Mouse (Mus musculus) embryonic facial prominence, embryonic 13.5 days (tissue): Measurements from ENCODE around the gene Gsc. TPM values are rescaled to one million over a fixed set of nuclear protein-coding genes. Genes with fewer than 3 reads are reported as not detected.
"Not testable (repeated sequence)": the region's sequence is repeated elsewhere in the genome, so short reads cannot be mapped to it uniquely, and the experiment has no call there.

Source experiments
- ATAC-seq: fragments of 200-750 bp; cut with Nextera tagmentation; 2 replicates; pipeline ENCODE4 v1.8.0; 2017; ENCODE audit warnings: low read depth; ENCODE audit not compliant: insufficient number of reproducible peaks, insufficient read depth, low FRiP score, low TSS enrichment
- H3K27ac ChIP-seq: fragments of 300-500 bp; sonication (generic); 2 replicates; pipeline ENCODE4 v1.5.1; 2015; ENCODE audit warnings: moderate library complexity, mild to moderate bottlenecking, inconsistent platforms
- H3K27me3 ChIP-seq: fragments of 300-500 bp; sonication (generic); 2 replicates; pipeline ENCODE4 v1.6.1; 2015; ENCODE audit warnings: mild to moderate bottlenecking, inconsistent platforms
- H3K36me3 ChIP-seq: fragments of 300-500 bp; sonication (generic); 2 replicates; pipeline ENCODE4 v1.6.1; 2015; ENCODE audit warnings: mild to moderate bottlenecking, inconsistent platforms
- H3K4me1 ChIP-seq: fragments of 300-500 bp; sonication (generic); 2 replicates; pipeline ENCODE4 v1.6.1; 2015; ENCODE audit warnings: inconsistent platforms
- H3K4me2 ChIP-seq: fragments of 300-500 bp; sonication (generic); 2 replicates; pipeline ENCODE4 v1.6.1; 2015; ENCODE audit warnings: moderate library complexity, mild to moderate bottlenecking, inconsistent platforms
- H3K4me3 ChIP-seq: fragments of 300-500 bp; sonication (generic); 2 replicates; pipeline ENCODE4 v1.5.1; 2015; ENCODE audit warnings: mild to moderate bottlenecking, inconsistent platforms
- H3K9ac ChIP-seq: fragments of 300-500 bp; sonication (generic); 2 replicates; pipeline ENCODE4 v1.6.1; 2015; ENCODE audit warnings: mild to moderate bottlenecking, inconsistent platforms
- H3K9me3 ChIP-seq: fragments of 300-500 bp; sonication (generic); 2 replicates; pipeline ENCODE4 v1.6.1; 2016; ENCODE audit warnings: inconsistent platforms
- WGBS: fragments of 180-500 bp; shearing (Covaris S2); methylation state at CpG from one replicate; pipeline ENCODE4 v1.1.7; 2015; ENCODE audit warnings: mixed read lengths; 5-methylcytosine and 5-hydroxymethylcytosine counted together
- polyA plus RNA-seq: library from polyadenylated mRNA; unstranded; fragments of >200 nt; fragmentation: Nextera tagmentation; extraction: Ambion mirVana; gene quantifications from 2 replicates; pipeline ENCODE4 v1.2.1, GENCODE M21; 2015

The Gsc gene
- polyA plus RNA-seq, 1 experiment from 2014 or later = 22.0 TPM

GRCm38 (mm10) chr12:104453002-104453401 is 20.1 kb downstream of the Gsc start:
- no peaks in the 10 kb centered on the region for H3K36me3 ChIP-seq
- H3K4me2 ChIP-seq = no peak overlapping the region
- H3K4me1 ChIP-seq = peaks cover 18% of the 10 kb centered on the region
- H3K9me3 ChIP-seq = no peaks in the 10 kb centered on the region
- H3K4me3 ChIP-seq = no peak overlapping the region
- ATAC-seq = no peak
- 39% methylated on average over 1 of the region's 1 CpGs for WGBS
- H3K9ac ChIP-seq = no peak overlapping the region
- H3K27ac ChIP-seq = no peak overlapping the region
- peaks cover 12% of the 10 kb centered on the region for H3K27me3 ChIP-seq

DNA sequence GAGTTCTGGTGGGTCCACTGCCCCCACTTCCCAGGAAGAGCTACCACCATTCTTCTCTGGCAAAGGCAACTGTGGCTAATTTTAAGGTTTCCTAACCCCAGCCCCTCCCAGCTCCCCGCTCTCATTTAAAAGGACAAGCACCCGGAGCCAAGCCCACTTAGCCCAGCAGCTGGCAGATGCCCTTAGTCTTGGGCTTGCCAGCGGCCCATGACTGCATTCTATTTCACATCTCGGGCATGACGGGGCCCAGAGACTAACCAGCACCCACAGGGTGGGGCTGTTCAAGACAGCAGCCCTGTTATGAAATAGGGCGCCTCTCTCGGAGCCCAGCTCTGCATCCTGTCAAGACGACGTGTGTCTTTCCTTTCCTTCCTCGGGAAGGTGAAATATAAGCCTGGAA is 22.9 kb downstream of the Gsc start:
- H3K9me3 ChIP-seq = no peaks in the 10 kb centered on the region
- H3K4me2 ChIP-seq = no peak overlapping the region
- WGBS = 54% methylated on average over 10 of the region's 10 CpGs
- no peak overlapping the region for H3K9ac ChIP-seq
- H3K36me3 ChIP-seq = no peaks in the 10 kb centered on the region
- peaks cover 35% of the 10 kb centered on the region for H3K4me1 ChIP-seq
- peak; percentile 29; the same call in 1 of the 2 replicates for ATAC-seq
- peaks cover 12% of the 10 kb centered on the region for H3K27me3 ChIP-seq
- peak overlapping the region; percentile 34; the same call in 1 of the 2 replicates for H3K27ac ChIP-seq
- H3K4me3 ChIP-seq = no peak overlapping the region

- 26% methylated on average over 13 of the region's 13 CpGs for WGBS
- Histone ChIP-seq H3K4me2 (peak overlapping the region; percentile 3; the same call in 1 of the 2 replicates), H3K36me3 (no peaks in the 10 kb centered on the region), H3K9me3 (no peaks in the 10 kb centered on the region), H3K9ac (no peak overlapping the region), H3K4me3 (no peak overlapping the region), H3K4me1 (peaks cover 35% of the 10 kb centered on the region), H3K27ac (no peak overlapping the region), H3K27me3 (peaks cover 9% of the 10 kb centered on the region)
- ATAC-seq = no peak
These were observed 25.0 kb downstream of the Gsc start for GRCm38 (mm10) chr12:104448099-104448498.

DNA sequence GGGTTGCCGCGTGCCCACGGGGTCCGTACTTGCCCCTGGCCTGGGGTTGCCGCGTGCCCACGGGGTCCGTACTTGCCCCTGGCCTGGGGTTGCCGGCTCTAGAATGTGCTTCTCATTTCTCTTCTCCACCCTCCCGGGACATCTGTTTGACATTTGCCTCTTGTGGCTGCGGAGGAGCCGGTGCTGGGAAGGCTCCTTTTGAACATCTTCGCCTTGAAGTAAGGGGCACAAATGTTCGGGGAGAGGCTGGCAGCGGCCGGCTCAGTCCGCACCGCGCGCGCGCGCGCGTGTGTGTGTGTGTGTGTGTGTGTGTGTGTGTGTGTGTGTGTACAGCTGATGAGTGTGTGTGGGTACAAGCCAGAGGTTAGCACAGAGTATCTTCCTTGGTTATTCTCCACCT is 26.1 kb downstream of the Gsc start:
- peaks cover 31% of the 10 kb centered on the region for H3K4me1 ChIP-seq
- not testable (repeated sequence) for H3K27me3 ChIP-seq, H3K9me3 ChIP-seq, H3K9ac ChIP-seq, H3K36me3 ChIP-seq, H3K27ac ChIP-seq
- ATAC-seq = peak; percentile 15; the same call in 1 of the 2 replicates
- 34% methylated on average over 25 of the region's 25 CpGs for WGBS
- H3K4me3 ChIP-seq = peak overlapping the region; percentile 7; the same call in 1 of the 2 replicates
- H3K4me2 ChIP-seq = peak overlapping the region; percentile 47

DNA sequence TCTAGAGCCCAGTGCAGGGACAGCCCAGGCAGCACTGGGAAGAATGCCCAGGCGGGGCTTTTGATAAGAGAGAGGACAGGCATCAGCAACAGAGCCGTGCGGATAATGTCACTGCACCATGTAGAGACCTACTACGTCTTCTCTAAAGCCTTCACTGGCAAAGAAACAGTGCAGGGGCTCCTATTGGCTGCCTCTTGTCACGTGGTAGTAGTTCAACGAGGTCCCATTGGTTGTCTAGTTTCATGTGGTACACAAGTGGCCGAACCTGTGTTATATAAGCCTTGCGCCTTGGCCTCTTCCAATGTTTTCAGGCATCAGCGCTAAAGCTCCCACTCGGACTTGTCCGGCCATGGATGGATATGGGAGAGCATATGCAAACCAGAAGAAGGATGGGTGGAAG is 29.4 kb downstream of the Gsc start:
- no peak overlapping the region for H3K4me3 ChIP-seq
- 86% methylated on average over 11 of the region's 11 CpGs for WGBS
- H3K36me3 ChIP-seq = no peaks in the 10 kb centered on the region
- peaks cover 8% of the 10 kb centered on the region for H3K27me3 ChIP-seq
- H3K27ac ChIP-seq = no peak overlapping the region
- peaks cover 28% of the 10 kb centered on the region for H3K4me1 ChIP-seq
- no peaks in the 10 kb centered on the region for H3K9me3 ChIP-seq
- no peak overlapping the region for H3K9ac ChIP-seq
- no peak for ATAC-seq
- H3K4me2 ChIP-seq = no peak overlapping the region

DNA sequence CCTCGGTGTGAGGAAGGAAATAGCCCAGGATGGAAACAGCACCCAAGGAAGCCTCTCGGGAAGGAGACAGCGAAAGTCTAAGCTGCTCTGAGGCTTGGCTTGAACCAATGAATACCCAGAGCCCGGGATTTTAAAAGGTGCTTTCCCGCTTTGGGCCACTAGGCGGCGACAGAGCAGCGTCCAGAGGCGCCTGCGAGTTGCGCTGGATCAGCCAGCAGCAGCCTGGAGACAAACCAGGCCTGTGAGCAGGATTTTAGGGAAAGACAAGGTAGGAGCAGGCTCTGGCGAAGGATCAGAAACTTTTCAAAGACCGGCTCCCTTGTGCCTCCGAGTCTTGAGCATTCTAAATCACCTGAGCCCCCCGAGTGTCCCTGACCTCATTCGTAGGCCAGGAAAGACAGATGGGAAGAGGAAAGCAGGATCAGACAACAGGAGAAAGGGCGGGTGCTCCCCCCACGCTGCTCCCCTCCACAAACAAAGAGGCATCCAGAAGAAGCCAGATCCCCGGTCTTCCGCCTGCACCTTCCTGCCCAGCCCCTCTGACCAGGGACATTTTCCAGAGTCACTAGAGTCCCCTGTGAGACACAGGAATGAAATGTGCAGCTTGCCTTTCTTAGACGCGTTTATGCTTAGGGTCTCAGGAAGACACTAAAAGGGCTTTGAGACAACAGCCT is 32.9 kb downstream of the Gsc start:
- H3K9me3 ChIP-seq = no peaks in the 10 kb centered on the region
- ATAC-seq = peak; percentile 50; the same call in 1 of the 2 replicates
- peak overlapping the region; percentile 46; the same call in 1 of the 2 replicates for H3K9ac ChIP-seq
- no peak overlapping the region for H3K4me3 ChIP-seq
- peak overlapping the region; percentile 31 for H3K4me2 ChIP-seq
- H3K36me3 ChIP-seq = no peaks in the 10 kb centered on the region
- H3K4me1 ChIP-seq = peaks cover 4% of the 10 kb centered on the region; the same call in 1 of the 2 replicates
- peaks cover 20% of the 10 kb centered on the region for H3K27me3 ChIP-seq
- 10% methylated on average over 22 of the region's 22 CpGs for WGBS
- H3K27ac ChIP-seq = no peak overlapping the region

DNA sequence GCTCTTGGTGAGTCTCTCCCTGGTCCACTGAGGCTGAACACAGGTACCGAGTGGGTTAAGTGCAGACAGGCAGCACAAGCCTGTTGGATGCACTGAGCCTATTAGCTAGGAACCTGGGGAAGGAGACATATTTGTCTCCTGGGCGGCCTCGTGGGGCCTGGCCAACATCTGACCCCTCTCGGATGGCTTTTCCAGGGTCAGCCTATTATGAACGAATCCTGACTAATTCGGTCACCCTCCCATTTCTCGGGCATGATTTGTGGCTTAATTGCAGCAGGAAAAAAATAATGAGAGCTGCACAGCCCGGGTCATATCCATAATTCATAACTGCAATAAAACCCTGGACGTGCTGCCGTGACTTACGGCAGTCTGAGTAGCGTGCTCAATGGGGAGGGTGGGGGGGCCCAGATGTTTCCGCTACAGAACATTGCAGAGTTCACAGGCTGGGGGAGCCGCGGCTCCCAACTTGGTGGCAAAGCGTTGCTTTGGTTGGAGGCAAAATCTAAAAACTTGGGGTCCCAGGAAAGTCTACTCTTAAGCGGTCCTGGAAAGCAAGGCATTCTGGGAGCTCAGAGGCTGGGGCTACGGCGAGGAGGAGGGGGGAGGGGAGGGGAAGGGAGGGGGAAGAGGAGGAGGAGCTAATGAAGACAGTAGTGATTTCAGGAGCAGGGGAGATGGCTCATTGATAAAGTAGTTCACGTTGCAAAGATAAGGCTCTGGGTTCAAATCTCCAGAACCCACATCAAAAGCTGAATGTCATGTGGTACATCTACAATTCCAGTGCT is 39.0 kb downstream of the Gsc start:
- no peaks in the 10 kb centered on the region for H3K36me3 ChIP-seq
- no peak overlapping the region for H3K4me3 ChIP-seq
- WGBS = 76% methylated on average over 20 of the region's 20 CpGs
- no peaks in the 10 kb centered on the region for H3K4me1 ChIP-seq
- no peak overlapping the region for H3K4me2 ChIP-seq
- no peak for ATAC-seq
- peaks cover 17% of the 10 kb centered on the region for H3K27me3 ChIP-seq
- H3K9ac ChIP-seq = no peak overlapping the region
- H3K27ac ChIP-seq = no peak overlapping the region
- no peaks in the 10 kb centered on the region for H3K9me3 ChIP-seq

DNA sequence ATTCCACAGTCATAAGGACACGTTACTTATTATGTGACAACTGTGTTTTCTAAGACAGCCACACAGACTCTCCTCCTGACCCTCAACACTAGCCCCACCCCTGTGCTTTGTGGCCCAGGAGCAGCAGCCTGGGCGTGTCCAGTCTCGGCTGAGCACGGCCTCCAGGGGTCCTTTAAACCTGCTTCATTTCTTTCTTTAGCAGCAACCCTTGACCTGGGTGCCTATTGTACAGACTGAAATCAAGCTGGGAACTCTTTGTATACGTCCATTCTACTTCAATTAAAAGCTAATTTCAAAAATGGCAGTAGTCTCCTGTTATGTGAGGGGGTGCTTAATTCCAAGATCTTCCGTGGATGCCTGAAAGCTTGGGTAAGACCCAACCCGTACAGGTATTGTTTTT is 39.9 kb downstream of the Gsc start:
- no peaks in the 10 kb centered on the region for H3K4me1 ChIP-seq
- WGBS = 41% methylated on average over 7 of the region's 7 CpGs
- no peak for ATAC-seq

GRCm38 (mm10) chr12:104431359-104431758 is 41.8 kb downstream of the Gsc start:
- Histone ChIP-seq H3K4me3 (no peak overlapping the region), H3K9me3 (no peaks in the 10 kb centered on the region), H3K36me3 (no peaks in the 10 kb centered on the region), H3K27ac (no peak overlapping the region), H3K27me3 (0 out of 2 replicates have a peak, but pooled peaks cover 3% of the 10 kb centered on the region), H3K9ac (no peak overlapping the region), H3K4me2 (no peak overlapping the region), H3K4me1 (no peaks in the 10 kb centered on the region)
- no peak; the same call in 1 of the 2 replicates for ATAC-seq
- 34% methylated on average over 10 of the region's 10 CpGs for WGBS

More for the DNA sequence above, 39.9 kb downstream of the Gsc start:
- H3K4me2 ChIP-seq = no peak overlapping the region
- H3K4me3 ChIP-seq = no peak overlapping the region
- H3K27ac ChIP-seq = no peak overlapping the region
- H3K9ac ChIP-seq = no peak overlapping the region
- no peaks in the 10 kb centered on the region for H3K36me3 ChIP-seq
- H3K9me3 ChIP-seq = no peaks in the 10 kb centered on the region
- H3K27me3 ChIP-seq = peaks cover 9% of the 10 kb centered on the region; the same call in 1 of the 2 replicates

GRCm38 (mm10) chr12:104426915-104427314 is 46.2 kb downstream of the Gsc start:
- Histone ChIP-seq H3K36me3 (no peaks in the 10 kb centered on the region), H3K27me3 (no peaks in the 10 kb centered on the region), H3K4me3 (no peak overlapping the region), H3K9ac (no peak overlapping the region), H3K4me1 (no peaks in the 10 kb centered on the region), H3K27ac (no peak overlapping the region), H3K9me3 (no peaks in the 10 kb centered on the region), H3K4me2 (no peak overlapping the region)
- ATAC-seq = no peak
- WGBS = 4% methylated on average over 7 of the region's 7 CpGs

GRCm38 (mm10) chr12:104425591-104425990 is 47.5 kb downstream of the Gsc start:
- H3K4me3 ChIP-seq = no peak overlapping the region
- H3K4me2 ChIP-seq = no peak overlapping the region
- H3K36me3 ChIP-seq = no peaks in the 10 kb centered on the region
- no peaks in the 10 kb centered on the region for H3K4me1 ChIP-seq
- no peak for ATAC-seq
- no peaks in the 10 kb centered on the region for H3K27me3 ChIP-seq
- WGBS = 73% methylated on average over 3 of the region's 3 CpGs
- no peak overlapping the region for H3K9ac ChIP-seq
- H3K9me3 ChIP-seq = no peaks in the 10 kb centered on the region
- no peak overlapping the region for H3K27ac ChIP-seq
